Mouse (Mus musculus) gastrocnemius, postnatal 25 days (tissue): ENCODE data around the gene Gm20388. TPM values are rescaled to one million over a fixed set of nuclear protein-coding genes. Genes with fewer than 3 reads are reported as not detected.

ENCODE experiments used
- DNase-seq: peaks from one replicate; pipeline ENCODE4 v3.0.0; 2022
- total RNA-seq, 2 experiments: library from RNA; stranded (reverse); gene quantifications; 1 replicate in 1 of 2; 2 replicates in 1 of 2; pipeline ENCODE4 v1.2.3; 2021

Gene Gm20388
- total RNA-seq, 2 experiments from 2014 or later, result 6.7 TPM; not detected in 1

DNA sequence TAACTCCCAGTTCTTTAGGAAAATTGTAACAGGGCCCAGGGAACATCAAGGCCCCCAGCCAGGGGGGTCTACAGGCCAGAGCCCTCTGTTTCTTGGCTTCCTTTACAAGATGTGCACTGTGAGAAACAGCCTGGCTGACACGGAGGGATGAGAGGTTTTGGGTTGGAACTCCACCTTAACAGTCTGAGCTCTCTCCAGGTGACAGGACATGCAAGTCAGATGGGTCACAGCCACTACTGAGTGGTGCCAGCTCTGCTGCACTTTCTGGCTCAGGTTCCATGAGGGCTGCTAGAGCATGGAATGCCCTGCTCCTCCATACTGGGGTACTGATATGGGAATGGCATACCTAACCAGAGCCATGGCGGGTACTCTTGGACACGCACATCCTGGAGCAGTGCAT lies 180.4 kb downstream of the Gm20388 start:
- no peak for DNase-seq

DNA sequence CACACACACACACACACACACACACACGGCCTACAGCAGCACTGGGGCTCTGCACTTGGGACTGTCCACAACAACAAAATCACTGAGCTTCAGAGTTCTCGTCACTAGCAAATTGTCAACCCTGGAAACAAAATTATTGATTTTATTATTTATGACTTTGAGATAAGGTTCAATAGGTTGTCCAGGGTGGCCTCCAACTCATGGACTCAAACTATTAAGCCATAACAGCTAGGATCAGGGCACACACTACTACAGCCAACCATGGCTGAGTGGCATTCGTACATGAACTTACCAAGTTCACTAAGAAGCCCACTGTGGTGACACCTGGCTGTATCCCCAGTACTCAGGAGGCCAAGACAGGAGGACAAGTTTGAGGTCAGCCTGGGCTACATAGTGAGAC lies 182.5 kb downstream of the Gm20388 start:
- DNase-seq, result no peak

DNA sequence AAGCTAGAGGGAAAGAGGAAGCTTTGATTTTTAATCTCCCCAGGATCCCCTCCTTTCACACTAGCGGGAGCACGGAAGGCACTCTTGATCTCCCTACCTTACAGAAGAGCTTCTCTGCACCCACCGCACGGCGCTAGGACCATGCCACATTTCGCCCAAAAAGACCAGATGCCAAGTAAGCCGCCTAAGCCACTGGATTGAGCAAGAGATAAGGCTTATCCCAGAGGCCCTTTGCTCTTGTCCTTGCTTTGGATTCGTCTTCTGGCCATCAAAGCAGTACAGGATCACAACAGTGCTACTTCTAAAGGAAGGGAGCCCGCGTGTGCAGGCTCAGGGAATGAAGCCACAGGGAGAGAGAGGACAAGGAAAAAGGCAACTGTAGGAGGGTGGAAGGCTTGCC lies 184.2 kb downstream of the Gm20388 start:
- no peak for DNase-seq

DNA sequence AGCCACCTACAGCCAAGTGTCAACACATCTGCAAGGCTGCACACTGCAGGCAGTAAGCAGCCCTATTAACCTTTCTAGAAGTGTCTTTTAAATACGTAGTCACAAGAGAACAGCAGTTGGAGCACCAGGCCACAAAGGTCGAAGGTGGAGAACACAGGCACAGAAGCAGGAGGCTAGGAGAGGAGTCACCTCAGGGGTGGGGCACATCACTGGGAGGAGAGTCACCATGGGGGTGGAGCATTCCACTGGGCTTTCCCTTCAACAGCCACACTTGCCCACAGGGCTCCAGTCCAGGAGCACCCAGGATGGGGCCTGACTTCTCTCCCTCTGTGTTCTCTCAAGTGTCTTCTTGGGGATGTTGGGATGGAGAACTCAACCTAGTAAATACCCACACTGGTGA lies 185.8 kb downstream of the Gm20388 start:
- DNase-seq, result no peak

DNA sequence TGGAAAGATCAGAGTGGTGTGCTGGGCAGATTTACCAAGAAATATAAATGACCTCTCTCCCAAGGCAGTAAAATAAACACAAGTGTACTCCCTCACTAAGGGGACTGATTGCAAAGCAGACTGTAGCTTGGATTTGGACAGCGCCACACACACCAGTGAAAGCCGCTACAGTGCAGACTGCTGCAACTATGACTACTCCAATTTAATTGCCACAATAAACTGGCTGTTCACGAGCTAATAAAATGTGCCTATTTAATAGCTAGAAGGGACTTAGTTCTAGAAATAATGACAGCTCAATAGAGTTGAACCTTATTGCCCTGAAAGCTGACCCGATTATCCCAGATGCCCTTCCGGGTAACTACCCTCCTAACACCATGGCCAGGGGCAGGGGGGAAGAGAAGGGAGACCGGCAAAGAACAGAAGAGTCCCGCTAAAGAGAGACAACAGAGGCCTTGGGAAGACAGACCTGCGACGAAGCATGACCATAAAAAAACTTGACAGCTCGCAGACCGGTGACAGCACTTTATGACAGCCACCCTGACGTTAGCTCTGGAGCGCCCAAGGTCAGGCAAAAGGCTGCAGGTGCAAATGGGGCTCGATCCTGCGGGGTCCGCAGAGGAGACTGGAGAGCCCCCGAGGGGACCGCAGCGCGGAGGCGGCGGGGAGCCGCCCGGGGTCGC lies 189.9 kb downstream of the Gm20388 start:
- no peak for DNase-seq

DNA sequence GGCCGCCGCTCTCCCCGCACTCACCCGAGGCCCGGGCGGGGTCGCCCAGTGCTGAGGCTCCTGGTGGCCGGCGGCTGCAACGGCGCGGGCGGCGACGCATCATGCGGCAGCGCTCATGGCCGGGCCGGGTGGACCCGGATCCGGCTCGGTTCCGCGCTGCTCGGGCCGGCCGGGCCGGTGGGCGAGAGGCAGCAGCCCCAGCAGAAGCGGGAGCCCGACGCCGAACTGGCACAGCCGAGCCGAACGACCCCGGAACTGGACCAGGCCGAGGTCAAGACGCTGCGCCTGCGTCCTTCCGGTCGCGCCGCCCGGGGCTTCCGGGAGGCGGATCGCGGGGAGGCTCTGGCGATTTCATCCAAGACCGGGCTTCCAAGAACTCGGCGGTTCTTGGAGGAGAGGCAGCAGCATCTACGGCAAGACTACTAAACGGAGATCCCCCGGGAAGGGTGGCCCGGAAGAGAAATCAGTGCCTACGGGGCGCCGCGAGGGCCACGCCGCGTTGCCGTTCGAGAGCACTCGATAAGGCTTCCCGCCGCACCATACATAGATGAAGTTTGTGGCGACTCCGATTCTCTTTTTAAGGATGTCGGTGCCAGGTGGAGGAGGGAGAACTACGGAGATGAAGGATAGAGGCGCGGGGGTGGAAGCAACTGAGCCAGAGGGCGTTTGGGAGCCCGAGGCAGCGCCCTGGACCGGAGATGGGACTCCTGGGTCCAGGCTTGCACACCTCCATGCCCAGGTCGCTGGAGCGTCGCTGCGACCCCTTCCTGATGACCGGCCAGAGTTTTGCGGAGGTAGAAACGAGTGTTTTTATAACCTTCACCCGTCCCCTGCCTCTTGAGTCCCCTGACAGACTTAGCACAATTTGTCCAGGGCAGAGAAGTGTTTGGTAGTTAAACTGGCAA lies 190.7 kb downstream of the Gm20388 start, which contains the start of gene Zdhhc7:
TSS of gene Zdhhc7 (minus strand) at position 415 of the 905 bp plus-strand sequence.
- DNase-seq, result peak; percentile 81

DNA sequence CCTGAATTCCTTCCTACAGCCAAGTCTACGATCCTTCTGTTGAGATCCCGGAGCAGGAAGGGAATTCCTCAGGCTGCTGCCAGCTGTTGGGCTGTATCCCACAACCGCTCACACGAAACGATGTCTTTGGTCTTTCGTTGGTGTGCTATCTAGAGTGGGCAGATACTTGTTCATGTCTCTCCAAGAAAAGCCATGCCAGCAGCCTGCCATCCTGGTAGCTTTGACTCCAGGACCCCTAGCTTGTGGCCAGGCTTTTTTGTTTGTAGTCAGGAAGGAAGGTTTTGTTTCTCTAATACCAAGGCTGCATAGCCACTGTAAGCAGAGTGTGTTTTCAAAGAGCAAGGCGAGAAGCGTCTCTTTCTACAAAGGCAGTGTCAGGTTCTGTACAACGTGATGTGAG lies 193.3 kb downstream of the Gm20388 start:
- DNase-seq, result no peak

DNA sequence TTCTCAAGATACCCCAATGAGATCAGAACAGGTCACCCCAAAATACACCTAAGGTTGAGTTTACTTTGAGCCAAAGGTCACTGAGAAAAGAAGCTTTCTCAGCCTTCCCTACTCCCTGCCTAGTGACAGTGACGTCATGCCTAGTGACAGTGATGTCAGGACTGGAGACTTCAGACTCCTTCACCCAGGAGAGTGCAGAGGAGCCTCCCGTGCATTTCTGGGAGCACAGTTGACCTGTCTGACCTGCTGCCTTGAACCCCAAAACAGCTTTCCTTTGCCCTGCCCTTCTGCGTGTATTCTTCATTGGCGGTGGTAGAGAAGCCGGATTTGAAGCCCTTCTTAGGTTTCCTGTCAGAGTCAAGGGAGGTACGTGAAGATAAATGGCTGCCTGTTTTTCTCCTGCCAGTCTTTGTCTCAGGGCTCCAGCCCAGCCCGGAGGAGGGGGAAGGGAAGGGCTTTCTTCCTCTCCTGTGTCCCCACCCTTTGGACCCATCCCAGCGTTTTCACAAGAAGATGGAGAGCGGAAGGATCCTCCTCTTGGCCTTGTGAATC lies 194.2 kb downstream of the Gm20388 start:
- DNase-seq, result peak; percentile 66

DNA sequence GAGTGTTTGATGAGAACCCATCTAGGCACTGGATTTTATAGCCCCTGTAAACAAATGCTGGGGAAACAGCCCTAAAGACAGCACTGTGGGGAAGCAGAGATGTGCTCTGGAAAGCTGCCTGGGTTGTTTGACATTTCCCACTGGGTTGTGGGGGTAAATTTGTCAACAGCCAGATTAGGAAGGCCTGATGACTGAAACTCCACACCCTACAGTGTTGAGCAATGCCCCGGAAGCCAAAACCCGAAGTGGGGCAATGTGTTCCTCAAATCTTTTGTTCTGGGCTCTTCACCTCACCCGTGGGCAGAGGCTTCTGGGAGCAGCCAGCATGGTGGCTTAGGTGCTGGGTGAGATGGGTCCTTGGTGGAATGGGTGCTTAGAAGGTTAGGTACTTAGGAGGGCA lies 198.5 kb downstream of the Gm20388 start:
- DNase-seq, result peak; percentile 53

DNA sequence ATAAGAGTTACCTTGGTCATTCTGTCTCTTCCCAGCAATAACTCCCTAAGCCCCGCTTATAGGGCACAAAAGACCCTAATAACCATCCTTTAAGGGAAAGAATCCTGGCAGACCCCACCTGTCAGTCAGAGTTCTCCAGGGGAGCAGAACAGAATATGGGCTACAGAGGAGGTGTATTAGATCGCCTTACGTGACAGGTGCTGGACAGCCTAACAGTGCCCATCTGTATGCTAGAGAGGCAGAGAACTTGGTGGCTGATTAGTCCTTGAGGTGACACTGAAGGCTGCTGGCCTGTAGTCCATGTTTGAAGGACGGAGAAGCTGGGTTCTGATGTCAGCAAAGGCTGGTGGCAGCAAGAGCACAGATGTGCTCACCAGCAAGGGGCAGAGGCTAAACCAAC lies 200.3 kb downstream of the Gm20388 start:
- no peak for DNase-seq

DNA sequence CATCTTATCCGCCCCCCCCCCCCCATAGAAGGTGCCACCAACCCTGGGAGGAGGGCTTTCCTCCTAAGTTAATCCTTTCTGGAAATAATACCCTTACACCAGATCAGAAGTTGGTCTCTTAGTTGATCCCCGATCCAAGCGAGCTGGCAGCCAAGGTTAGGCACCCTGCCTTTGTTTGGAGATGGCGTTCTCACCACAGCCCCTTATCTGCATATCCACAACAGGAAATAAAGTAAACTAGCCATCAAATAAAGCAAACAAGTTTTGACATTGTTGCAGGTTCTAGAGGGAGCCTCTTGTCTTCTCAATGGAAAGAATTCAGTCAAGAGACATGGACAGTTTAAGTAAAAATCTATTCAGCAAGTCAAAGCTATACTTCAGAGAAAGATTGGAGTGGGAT lies 200.7 kb downstream of the Gm20388 start:
- no peak for DNase-seq

DNA sequence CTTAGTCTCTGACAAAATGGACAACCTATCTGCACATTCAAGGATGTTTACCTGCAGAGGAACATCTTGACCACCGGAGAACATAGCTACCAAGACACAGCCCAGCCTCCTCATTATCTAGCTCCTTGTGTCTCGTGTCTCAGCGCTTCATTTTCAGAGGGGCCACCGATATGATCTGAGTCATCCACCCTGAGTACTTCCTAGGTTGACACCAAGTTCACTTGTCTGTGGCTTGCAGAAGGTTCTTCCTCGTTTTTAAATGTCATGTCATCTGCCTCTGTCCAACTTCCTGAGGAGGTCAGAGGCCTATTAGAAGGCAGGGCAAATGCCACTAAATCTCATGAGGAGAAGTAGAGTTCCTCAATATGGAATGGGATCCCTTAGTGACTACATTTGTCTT lies 201.9 kb downstream of the Gm20388 start:
- no peak for DNase-seq

DNA sequence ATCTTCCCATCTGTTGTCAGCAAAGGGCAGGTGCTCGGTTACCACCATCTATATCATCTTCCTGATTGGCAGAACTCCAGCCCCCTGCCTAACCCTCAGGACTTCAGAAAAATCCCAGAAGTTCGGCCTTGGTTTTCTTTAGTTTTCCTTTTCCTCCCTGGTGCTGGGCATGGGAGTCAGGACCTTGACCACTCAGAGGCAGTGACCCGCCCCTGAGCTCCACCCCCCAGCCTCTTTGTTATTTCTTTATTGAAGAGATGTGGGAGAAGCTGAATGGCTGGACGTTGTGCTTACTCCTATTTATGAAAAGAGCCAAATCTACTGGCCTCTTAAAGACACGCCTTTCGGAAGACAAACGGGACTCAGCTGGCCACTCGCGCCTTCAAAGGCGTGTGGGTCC lies 202.7 kb downstream of the Gm20388 start:
- peak; percentile 60 for DNase-seq

DNA sequence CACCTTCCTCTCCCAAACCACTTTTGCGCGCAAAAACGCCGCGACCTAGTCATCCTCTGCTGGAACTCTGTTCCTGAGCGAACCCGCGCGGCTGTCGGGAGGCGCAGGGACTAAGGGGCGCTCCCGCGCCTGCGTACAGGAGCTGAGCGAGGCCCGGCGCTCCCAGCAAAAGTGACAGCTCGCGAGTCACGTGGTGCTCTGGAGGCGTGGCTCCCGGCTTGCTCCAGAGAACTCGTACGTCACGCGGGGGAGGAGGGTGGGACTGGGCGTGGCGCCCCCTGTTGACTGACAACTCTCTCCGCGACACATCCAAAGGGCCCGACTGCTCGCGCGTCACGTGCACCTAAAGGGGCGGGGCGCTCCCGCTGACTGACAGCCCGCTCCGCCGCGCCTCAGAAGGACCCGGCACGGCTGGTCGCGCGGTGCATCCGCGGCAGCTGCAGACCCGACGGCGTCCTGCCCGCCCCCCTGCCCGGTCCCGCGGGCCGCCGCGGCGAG lies 203.2 kb downstream of the Gm20388 start, which contains the start of gene 6430548M08Rik:
TSS of gene 6430548M08Rik (plus strand) at position 395 of the 498 bp plus-strand sequence.
- peak; percentile 100 for DNase-seq

DNA sequence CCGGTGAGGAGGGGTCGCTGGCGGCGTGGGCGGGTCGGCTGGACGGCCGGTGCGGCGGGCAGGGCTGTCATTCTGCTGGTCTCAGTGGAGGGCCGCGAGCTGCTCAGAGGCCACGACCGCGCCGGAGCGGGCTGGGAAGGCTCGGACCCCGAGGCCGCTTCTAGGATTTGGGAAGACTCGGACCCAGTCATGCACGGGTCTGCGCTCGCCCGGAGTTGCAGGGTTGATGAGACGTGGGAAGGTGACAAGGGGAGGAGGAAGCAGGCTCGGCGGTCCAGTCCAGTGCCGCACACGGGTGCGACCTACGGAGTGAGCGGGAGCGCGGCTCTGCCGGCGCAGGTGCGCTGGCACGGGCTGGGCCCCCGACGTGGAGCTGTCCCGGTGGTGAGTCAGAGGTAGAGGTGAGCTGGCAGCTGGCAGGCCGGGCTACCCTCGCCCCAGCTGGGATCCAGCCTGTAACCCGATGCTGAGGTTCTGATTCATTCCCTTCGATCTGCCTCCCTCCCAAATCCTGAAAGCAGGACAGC lies 203.7 kb downstream of the Gm20388 start:
- DNase-seq, result peak; percentile 42

DNA sequence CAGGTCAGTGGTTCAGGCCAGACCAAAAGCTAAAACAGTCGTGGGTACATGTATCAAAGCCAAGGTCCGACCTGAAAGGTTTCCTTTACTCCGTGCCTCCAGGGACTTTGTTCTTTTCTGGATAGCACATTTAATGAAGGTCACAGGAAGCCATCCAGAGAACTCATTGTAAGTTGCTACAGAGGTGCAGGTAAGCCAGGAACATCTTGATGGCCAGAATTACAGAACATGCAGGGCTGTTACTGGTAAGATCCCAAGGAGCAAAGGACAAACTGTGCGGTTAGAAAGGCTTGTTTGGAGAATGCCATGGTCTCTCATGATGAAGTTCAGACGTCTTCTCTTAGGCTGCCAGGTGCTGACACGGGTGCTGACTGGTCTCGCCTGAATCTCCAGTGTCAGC lies 206.0 kb downstream of the Gm20388 start:
- DNase-seq, result no peak

DNA sequence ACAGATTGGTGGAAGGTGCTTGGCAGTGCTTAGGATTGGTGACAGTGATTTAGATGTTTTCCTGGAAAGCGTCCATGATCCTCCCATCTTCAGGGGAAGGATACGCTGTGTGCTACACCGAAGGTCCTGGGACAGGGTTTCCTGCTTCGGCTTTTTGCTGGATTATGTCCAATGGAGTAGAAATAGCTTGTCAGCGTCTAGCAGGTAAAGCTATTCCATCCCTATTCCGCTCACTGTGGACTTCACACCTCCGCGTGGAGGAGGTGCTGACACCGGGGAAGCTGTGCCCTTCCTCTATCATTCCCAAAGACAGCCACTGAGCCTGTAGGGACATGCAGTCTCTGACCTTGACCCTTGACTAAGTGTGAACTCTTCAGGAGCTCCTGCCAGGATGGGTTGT lies 207.5 kb downstream of the Gm20388 start:
- no peak for DNase-seq

DNA sequence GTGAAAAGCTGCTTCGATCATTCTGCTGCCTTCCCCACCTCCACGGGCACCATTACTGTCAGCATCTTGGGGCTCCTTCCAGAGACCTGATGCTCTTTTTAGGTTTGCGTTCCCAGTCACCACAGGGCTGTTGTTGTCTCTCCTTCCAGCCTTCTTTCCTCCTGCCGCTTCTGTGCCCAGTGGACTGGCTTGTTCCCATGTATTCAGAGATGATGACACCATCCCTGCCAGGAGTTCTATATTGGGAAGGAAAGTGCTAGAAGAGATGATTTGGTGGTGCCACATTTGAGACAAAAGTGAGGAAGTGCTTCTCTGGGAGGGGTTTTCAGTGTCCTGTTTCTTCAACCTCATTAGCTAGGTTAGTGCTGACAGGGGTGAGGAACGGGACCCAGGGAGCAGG lies 208.2 kb downstream of the Gm20388 start:
- DNase-seq, result no peak

DNA sequence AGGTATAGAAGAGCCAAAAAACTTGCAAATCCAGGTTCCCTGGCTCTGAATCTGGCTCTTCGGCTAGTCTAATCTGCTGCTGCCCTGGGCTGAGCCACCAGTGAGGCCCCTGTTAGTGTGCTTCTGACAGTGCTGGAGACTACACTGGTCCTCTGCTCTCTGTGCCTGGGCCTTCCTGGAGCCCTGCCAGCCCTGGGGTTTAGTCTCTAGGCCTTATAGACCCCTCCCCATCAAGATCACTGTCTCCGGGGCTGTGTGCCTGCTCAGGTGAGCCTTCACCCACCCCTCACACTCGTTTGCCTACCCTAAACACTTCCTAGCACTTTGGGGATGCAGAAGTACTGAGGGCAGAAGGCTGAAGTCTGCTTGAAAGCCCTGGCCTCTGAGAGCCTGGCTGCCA lies 208.8 kb downstream of the Gm20388 start:
- no peak for DNase-seq

DNA sequence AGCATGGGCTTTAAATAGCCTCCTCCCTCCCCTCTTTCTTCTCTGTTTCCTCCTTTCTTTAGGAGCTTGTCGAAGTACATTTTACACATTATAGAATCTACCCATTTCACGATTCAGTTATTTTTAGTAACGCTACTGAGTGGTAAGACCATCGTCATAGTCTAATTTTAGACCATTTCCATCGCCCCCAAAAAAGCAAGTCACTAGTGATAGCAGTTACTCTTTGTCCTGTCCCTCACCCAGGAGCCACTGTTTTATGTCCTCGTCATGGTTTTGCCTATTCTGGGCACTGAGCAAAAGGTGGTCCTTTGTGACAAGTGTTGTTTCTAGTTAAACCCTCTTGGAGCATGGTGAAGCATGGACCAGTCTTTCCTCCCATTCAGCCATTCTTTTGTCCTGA lies 209.3 kb downstream of the Gm20388 start:
- no peak for DNase-seq

DNA sequence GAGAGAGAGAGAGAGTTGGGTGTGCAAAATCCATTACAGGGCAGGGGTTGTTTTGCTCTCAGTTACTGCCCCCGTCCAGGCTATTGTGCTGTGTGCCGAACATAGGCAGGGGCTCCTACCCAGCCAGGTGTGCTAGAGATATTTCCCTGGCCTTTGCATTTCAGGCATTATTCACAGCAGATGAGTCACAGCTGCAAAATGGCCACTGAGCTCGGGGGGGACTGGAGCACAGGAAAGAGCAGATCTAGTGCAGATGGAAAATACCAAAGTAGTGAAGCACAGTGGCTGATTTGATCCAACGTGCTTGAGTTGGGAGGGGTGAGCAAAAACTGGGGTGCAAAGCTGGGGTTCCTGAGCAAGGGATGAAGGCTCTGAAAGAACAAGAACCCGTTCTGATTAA lies 210.3 kb downstream of the Gm20388 start:
- no peak for DNase-seq

DNA sequence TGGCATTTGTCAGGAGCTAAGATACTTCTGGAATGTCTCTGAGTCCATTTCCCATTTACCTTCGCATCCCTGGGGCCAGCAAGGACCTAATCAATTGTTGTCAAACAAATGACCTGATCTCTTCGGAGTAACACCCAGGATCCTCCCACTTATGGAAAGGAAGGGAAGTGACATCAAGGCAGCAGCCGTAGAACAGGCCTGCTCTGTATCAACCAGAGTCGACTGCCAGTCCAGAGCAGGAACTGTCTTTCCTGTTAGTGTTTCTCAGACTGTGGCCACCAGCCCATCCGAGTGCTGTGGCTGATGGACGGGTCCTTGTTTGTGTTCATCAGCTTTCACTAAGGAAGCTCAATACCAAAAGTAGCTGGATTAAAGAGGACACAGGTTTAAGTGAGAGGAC lies 213.6 kb downstream of the Gm20388 start:
- no peak for DNase-seq
